Mouse (Mus musculus) G1E (cell line): ENCODE results near the gene Bco2.

Source experiments
- CTCF ChIP-seq: IDR thresholded peaks from 2 replicates; pipeline ENCODE4 v1.5.1; 2012; ENCODE audit warnings: low read depth, low read length, inconsistent platforms, mixed read lengths
- GATA1 ChIP-seq: IDR thresholded peaks from 2 replicates; pipeline ENCODE4 v1.6.1; 2012; ENCODE audit warnings: borderline replicate concordance, low read length, inconsistent platforms, mixed read lengths
- TAL1 ChIP-seq: conservative IDR thresholded peaks from 2 replicates; pipeline ENCODE4 v1.6.1; 2012; ENCODE audit warnings: low read depth, low read length, inconsistent platforms, mixed read lengths

GRCm38 (mm10) chr9:50603189-50603997, 48.4 kb upstream of the Bco2 start, which contains the start of the genes Sdhd and Timm8b:
- no peak for TF ChIP-seq GATA1
- no peak for TF ChIP-seq CTCF
- TF ChIP-seq TAL1 = no peak
